Mouse (Mus musculus) heart, embryonic 11.5 days (tissue): ENCODE measurements around the gene Slc35e3. TPM values are rescaled to one million over a fixed set of nuclear protein-coding genes. Genes with fewer than 3 reads are reported as not detected.

Experiments
- ATAC-seq: fragments of 200-750 bp; cut with Nextera tagmentation; replicated peaks from 2 replicates; pipeline ENCODE4 v1.8.0; 2017; ENCODE audit warnings: moderate library complexity; ENCODE audit not compliant: insufficient number of reproducible peaks, low FRiP score, low TSS enrichment
- H3K27ac ChIP-seq: fragments of 300-500 bp; sonication (generic); 2 replicates; pipeline ENCODE4 v1.5.1; 2014; ENCODE audit warnings: mild to moderate bottlenecking, low read depth, low read length
- H3K27me3 ChIP-seq: fragments of 300-500 bp; sonication (generic); 2 replicates; pipeline ENCODE4 v1.6.1; 2014; ENCODE audit warnings: mild to moderate bottlenecking, low read length, mixed read lengths; ENCODE audit not compliant: control insufficient read depth, insufficient read depth
- H3K36me3 ChIP-seq: fragments of 300-500 bp; sonication (generic); 2 replicates; pipeline ENCODE4 v1.6.1; 2014; ENCODE audit warnings: mild to moderate bottlenecking, low read length, moderate library complexity, mixed read lengths; ENCODE audit not compliant: control insufficient read depth, insufficient read depth
- H3K4me1 ChIP-seq: fragments of 300-500 bp; sonication (generic); 2 replicates; pipeline ENCODE4 v1.6.1; 2014; ENCODE audit warnings: low read length; ENCODE audit not compliant: control insufficient read depth, insufficient read depth
- H3K4me2 ChIP-seq: fragments of 300-500 bp; sonication (generic); 2 replicates; pipeline ENCODE4 v1.6.1; 2014; ENCODE audit warnings: mild to moderate bottlenecking, moderate library complexity
- H3K4me3 ChIP-seq: fragments of 300-500 bp; sonication (generic); 2 replicates; pipeline ENCODE4 v1.5.1; 2014; ENCODE audit warnings: low read depth, low read length
- H3K9ac ChIP-seq: fragments of 300-500 bp; sonication (generic); 2 replicates; pipeline ENCODE4 v1.6.1; 2014; ENCODE audit warnings: mild to moderate bottlenecking, low read depth, low read length, moderate library complexity
- H3K9me3 ChIP-seq: fragments of 300-500 bp; sonication (generic); replicated peaks from 2 replicates; pipeline ENCODE4 v1.6.1; 2016; ENCODE audit warnings: low read length; ENCODE audit not compliant: control insufficient read depth
- WGBS: fragments of 180-500 bp; shearing (Covaris S2); extraction: QIAGEN DNeasy Blood & Tissue Kit; methylation state at CpG from one replicate; pipeline ENCODE4 v1.1.7; 2014; ENCODE audit not compliant: insufficient replicate concordance; 5-methylcytosine and 5-hydroxymethylcytosine counted together
- polyA plus RNA-seq: library from polyadenylated mRNA; unstranded; fragments of >200 nt; fragmentation: Nextera tagmentation; extraction: Ambion mirVana; gene quantifications from 2 replicates; pipeline ENCODE4 v1.2.1, GENCODE M21; 2014

Slc35e3 gene
- polyA plus RNA-seq, 1 experiment from 2014 or later = 6.9 TPM

- H3K27me3 ChIP-seq = no peaks in the 10 kb centered on the region
- no peaks in the 10 kb centered on the region for H3K9me3 ChIP-seq
- no peak overlapping the region for H3K9ac ChIP-seq
- peaks cover 35% of the 10 kb centered on the region for H3K36me3 ChIP-seq
- no peak overlapping the region for H3K27ac ChIP-seq
- WGBS = 95% methylated on average over 17 of the region's 17 CpGs
- H3K4me2 ChIP-seq = no peak overlapping the region
- no peak overlapping the region for H3K4me3 ChIP-seq
- no peak for ATAC-seq
- H3K4me1 ChIP-seq = no peaks in the 10 kb centered on the region
These were observed 31.5 kb upstream of the Slc35e3 start for GRCm38 (mm10) chr10:117777501-117778327.

GRCm38 (mm10) chr10:117777103-117777470, 30.9 kb upstream of the Slc35e3 start:
- 93% methylated on average over 3 of the region's 3 CpGs for WGBS
- Histone ChIP-seq H3K9ac (no peak overlapping the region), H3K36me3 (peaks cover 39% of the 10 kb centered on the region), H3K27me3 (no peaks in the 10 kb centered on the region), H3K27ac (no peak overlapping the region), H3K9me3 (no peaks in the 10 kb centered on the region), H3K4me3 (no peak overlapping the region), H3K4me2 (no peak overlapping the region), H3K4me1 (no peaks in the 10 kb centered on the region)
- ATAC-seq = no peak

GRCm38 (mm10) chr10:117776281-117777102, 30.3 kb upstream of the Slc35e3 start:
- no peak overlapping the region for H3K4me3 ChIP-seq
- no peak overlapping the region for H3K27ac ChIP-seq
- no peak overlapping the region for H3K4me2 ChIP-seq
- peaks cover 39% of the 10 kb centered on the region for H3K36me3 ChIP-seq
- H3K27me3 ChIP-seq = no peaks in the 10 kb centered on the region
- no peak overlapping the region for H3K9ac ChIP-seq
- no peaks in the 10 kb centered on the region for H3K4me1 ChIP-seq
- H3K9me3 ChIP-seq = no peaks in the 10 kb centered on the region
- 81% methylated on average over 12 of the region's 12 CpGs for WGBS
- no peak for ATAC-seq

- H3K27ac ChIP-seq = no peak overlapping the region
- no peaks in the 10 kb centered on the region for H3K4me1 ChIP-seq
- H3K9me3 ChIP-seq = no peaks in the 10 kb centered on the region
- H3K4me2 ChIP-seq = no peak overlapping the region
- H3K4me3 ChIP-seq = no peak overlapping the region
- H3K9ac ChIP-seq = no peak overlapping the region
- 88% methylated on average over 6 of the region's 6 CpGs for WGBS
- ATAC-seq = no peak
- H3K27me3 ChIP-seq = no peaks in the 10 kb centered on the region
- H3K36me3 ChIP-seq = peaks cover 41% of the 10 kb centered on the region
These were observed 29.4 kb upstream of the Slc35e3 start for GRCm38 (mm10) chr10:117775401-117776144.

- H3K4me1 ChIP-seq = no peaks in the 10 kb centered on the region
- WGBS = 90% methylated on average over 1 of the region's 1 CpGs
- no peaks in the 10 kb centered on the region for H3K27me3 ChIP-seq
- no peak overlapping the region for H3K9ac ChIP-seq
- ATAC-seq = no peak
- no peak overlapping the region for H3K4me3 ChIP-seq
- H3K36me3 ChIP-seq = peaks cover 47% of the 10 kb centered on the region
- H3K27ac ChIP-seq = no peak overlapping the region
- H3K4me2 ChIP-seq = no peak overlapping the region
- no peaks in the 10 kb centered on the region for H3K9me3 ChIP-seq
These were observed 28.6 kb upstream of the Slc35e3 start for GRCm38 (mm10) chr10:117774817-117775120.

- no peak overlapping the region for H3K9ac ChIP-seq
- peaks cover 47% of the 10 kb centered on the region for H3K36me3 ChIP-seq
- no peaks in the 10 kb centered on the region for H3K9me3 ChIP-seq
- no peak for ATAC-seq
- no peak overlapping the region for H3K4me3 ChIP-seq
- no peak overlapping the region for H3K27ac ChIP-seq
- 96% methylated on average over 22 of the region's 22 CpGs for WGBS
- no peaks in the 10 kb centered on the region for H3K27me3 ChIP-seq
- H3K4me1 ChIP-seq = no peaks in the 10 kb centered on the region
- no peak overlapping the region for H3K4me2 ChIP-seq
These were observed 28.0 kb upstream of the Slc35e3 start for GRCm38 (mm10) chr10:117774011-117774816.

- Histone ChIP-seq H3K4me2 (no peak overlapping the region), H3K4me1 (no peaks in the 10 kb centered on the region), H3K9me3 (no peaks in the 10 kb centered on the region), H3K27me3 (no peaks in the 10 kb centered on the region), H3K9ac (no peak overlapping the region), H3K36me3 (peaks cover 40% of the 10 kb centered on the region), H3K4me3 (no peak overlapping the region), H3K27ac (no peak overlapping the region)
- WGBS = 90% methylated on average over 7 of the region's 7 CpGs
- no peak for ATAC-seq
These were observed 27.0 kb upstream of the Slc35e3 start for GRCm38 (mm10) chr10:117773106-117773720.
